Mouse (Mus musculus) embryo, embryonic 10 days (tissue): ENCODE measurements around the gene H2-K1.
A peak's percentile ranks its signal among the peaks of the same experiment; 100 is the strongest.

Source experiments
- DNase-seq: peaks from one replicate; pipeline ENCODE4 v3.0.0-alpha.2; 2015; ENCODE audit warnings: low spot score

The H2-K1 gene

DNA sequence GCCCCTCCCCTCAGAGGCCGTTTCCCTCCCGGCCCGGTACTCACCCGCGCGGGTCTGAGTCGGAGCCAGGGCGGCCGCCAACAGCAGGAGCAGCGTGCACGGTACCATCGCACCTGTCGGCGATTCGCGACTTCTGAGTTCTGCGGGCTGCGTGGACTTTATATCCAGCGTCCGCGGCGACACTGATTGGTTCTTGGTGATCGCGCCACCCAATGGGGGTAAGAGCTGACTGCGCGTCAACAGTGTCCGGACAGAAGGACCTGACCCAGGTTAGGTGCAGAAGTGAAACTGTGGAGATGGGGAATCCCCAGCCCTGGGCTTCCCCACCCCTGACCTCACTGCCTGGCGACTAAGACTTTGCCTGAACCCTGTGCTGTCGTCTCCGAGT is at the start of gene H2-K1:
Gene H2-K1 (minus strand): TSS at position 198 of the 388 bp plus-strand sequence.
- peak; percentile 87 for DNase-seq

DNA sequence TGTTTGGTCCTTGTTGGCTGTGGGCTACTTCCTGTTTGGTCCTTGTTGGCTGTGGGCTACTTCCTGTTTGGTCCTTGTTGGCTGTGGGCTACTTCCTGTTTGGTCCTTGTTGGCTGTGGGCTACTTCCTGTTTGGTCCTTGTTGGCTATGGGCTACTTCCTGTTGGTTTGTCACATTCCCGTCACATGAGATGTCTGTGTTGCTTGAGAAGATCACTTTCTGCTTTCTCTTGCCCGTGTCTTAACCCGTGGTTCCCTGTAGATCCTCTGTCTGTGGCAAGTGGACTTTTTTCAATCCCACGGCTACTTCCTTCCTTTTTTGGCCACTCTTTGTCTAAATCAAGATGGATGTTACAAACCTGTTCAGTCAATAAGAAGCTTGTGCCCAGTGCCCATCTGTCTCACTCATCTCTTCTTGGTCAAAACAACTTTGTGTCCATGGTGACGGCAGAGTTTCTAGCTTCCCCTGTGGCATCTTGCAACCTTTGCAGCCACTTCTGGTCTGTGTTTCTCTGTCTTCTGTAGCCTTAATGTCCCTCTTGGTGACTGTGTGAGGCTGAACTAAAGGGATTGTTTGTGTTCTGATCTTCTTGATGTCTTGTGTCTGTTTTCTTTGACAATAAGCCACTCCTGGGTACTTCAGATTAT is 47.4 kb upstream of the H2-K1 start:
- DNase-seq: no peak

DNA sequence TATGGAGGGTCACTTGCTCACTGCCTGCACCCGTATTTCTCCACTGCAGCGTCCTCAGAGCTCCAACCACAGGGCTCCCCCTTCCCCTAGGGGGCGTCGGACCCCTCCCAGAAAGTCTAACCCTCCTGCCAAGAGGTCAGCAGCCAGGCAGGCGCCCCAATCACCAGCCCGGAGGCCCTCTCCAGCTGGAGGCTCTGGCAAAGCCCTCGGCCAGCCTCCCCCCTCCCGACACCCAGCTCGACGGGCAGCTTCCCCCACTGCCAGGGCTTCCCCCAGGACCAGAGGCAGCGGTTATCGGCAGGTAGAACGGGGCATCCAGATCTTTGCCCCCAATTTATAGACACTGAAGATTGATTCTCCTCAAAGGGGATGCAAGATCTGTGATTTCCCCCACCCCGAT is 45.8 kb upstream of the H2-K1 start:
- no peak for DNase-seq

GRCm38 (mm10) chr17:34039562-34040450 is 39.7 kb upstream of the H2-K1 start:
- DNase-seq: no peak

DNA sequence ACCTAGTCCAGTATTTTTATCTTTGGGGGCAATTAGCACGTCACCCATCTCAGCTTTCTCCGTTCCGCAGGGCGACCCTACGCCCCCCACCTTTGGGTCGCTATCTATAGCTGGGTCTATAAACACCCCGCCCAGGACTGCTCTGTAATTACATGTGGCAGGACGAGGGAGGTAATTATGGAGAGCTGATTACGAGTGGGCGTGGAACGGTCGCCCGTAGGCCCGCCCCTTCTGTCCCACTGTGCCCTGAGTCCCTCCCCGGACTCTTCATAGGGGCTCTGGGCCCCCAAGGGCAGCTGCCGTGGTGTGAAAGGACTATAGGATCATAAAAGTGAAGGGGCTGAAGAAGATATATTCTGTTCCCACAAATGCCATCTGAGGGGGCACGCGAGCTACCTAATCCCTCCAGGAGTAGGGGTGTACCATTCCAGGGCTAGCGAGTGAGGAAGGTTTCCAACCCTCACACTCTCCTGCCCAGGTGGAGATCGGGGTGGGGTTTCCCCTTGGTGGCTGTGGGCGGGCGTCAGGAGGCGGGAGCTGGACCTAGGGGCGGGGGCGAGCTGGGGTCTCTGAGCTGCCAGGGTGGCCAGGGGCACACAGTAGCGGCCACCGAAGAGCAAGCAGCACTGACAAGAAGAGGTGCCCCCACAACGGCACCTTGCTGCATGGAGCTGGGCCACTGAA is 38.9 kb upstream of the H2-K1 start, which contains the start of gene Col11a2:
Gene Col11a2 (plus strand): TSS at position 560 of the 684 bp plus-strand sequence.
- no peak for DNase-seq

GRCm38 (mm10) chr17:34038440-34038839 is 38.3 kb upstream of the H2-K1 start:
- DNase-seq: no peak

- DNase-seq: no peak
Observed at GRCm38 (mm10) chr17:34037241-34037640, 37.1 kb upstream of the H2-K1 start.

- DNase-seq: no peak
Observed at GRCm38 (mm10) chr17:34036647-34037046, 36.5 kb upstream of the H2-K1 start.

- DNase-seq: no peak
Observed at GRCm38 (mm10) chr17:34035517-34035916, 35.4 kb upstream of the H2-K1 start.

- no peak for DNase-seq
Observed at GRCm38 (mm10) chr17:34034064-34034463, 33.9 kb upstream of the H2-K1 start.

- no peak for DNase-seq
Observed at GRCm38 (mm10) chr17:34033441-34033840, 33.3 kb upstream of the H2-K1 start.

DNA sequence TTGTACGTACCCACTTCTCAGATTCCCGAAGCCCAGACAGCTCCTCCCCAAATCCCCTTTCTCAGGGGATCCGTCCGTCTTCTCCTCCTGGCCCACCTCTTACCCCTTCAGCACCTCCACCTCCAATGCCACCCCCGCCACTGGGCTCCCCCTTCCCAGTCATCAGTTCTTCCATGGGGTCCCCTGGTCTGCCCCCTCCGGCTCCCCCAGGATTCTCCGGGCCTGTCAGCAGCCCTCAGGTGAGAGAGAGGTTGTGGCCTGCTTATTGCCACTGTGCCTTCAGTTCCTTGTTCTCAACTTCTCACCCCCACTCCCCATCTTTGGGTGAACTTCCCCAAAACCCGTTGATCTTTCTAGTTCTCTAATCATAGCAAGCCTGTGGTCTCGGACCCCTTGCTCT is 32.7 kb upstream of the H2-K1 start:
- DNase-seq: no peak

GRCm38 (mm10) chr17:34032174-34032632 is 32.1 kb upstream of the H2-K1 start:
- no peak for DNase-seq

DNA sequence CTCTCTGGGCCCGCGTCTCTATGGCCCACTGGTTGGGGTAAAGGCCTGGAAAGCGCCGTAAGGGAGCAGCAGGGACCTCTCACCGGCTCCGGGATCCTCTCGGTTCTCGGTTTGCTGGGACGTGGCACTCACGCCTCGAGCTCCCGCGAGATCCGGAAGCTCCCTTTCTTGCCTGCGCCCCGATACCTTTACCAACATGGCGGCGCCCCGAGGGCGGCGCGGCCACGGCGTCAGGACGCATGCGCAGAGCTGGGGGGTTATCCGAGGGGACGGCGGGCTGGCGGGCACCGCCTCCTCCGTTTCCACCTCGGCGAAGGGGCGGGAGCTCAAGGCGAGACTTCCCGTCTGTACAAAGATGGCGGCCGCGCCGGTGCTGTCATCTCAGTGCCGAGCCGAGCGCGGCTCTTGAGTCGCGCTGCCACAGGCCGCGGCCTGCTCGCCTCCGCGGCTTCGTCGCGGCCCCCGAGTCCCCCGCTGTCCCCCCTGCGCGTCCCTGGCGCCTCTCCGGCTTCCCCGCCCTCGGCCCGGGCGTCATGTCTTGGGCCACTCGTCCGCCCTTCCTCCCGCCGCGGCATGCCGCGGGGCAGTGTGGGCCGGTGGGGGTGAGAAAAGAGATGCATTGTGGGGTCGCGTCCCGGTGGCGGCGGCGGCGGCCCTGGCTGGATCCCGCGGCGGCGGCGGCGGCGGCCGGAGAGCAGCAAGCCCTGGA is 31.5 kb upstream of the H2-K1 start, which contains the start of the genes Slc39a7 and Rxrb:
Gene Slc39a7 (minus strand): TSS at position 218 of the 709 bp plus-strand sequence.
Gene Rxrb (plus strand): TSS at position 348 of the 709 bp plus-strand sequence.
- peak; percentile 97 for DNase-seq

- DNase-seq: no peak
Observed at GRCm38 (mm10) chr17:34030861-34031326, 30.7 kb upstream of the H2-K1 start.

DNA sequence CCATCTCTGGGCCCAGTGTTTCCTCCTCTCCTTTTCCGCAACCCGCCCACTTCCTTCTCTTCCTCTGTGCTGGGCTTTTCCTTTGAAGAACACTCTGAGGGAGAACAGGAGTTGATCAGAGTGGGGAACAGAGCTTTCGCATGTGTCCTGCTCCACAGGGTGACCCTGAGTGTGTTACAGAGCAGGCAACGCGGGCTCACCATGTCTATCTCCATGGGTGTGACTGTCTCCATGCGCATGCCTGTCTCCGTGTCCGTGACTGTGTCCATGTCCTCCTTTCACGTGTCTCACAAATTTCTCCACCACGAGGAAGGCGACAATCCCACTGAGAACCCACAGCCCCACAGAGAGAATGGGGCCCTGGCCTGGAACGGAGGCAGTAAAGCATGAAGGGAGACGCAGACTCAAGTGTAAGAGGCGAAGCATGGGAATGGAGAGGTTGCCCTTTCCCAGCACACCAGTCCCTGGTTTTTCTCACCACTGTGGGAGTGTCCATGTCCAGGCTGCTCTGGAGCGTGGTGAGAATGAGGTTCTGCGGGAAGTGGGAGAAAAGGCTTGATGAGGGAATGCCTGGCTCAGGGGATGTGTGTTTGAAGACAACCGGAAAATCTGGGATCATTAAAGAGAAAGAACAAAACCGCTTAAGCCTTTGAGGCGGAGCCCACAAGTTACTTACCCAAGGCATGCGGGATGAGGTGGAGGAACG is 29.9 kb upstream of the H2-K1 start:
- DNase-seq: no peak

DNA sequence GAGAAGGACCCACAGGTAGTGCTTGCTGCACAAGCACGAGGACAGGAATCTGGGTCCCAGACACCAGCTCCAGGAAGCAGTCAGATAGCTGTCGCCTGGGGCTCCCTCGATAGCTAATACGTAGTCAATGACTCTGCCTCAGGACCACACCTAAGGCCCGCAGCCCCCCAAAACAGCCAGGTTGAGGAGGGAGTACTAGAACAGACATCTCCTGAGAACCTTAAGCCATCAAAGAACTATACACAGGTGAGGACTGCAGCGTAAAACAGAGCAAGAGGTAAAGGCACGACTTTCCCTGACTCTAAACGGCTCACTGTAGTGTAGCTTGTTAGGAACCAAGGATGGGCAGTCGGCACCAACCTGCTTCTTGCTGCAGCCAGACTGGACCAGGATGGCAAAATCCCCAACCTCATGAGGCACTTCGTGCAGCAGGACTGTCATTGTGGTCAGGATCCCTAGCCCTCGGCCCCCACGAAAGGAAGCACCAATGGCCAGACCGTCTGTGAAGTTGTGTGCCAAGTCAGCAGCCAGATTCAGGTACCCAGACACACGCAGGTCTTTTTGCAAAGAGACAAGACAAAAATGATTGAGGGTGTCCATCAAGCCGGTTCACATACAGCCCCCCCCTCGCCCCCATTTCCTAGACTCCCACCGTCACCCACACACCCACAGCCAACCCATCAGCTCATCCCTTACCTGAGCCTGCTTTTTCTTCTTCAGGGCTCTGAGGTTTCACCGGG is 29.2 kb upstream of the H2-K1 start:
- no peak for DNase-seq

- no peak for DNase-seq
Observed at GRCm38 (mm10) chr17:34028501-34029149, 28.5 kb upstream of the H2-K1 start.

GRCm38 (mm10) chr17:34027656-34028223 is 27.6 kb upstream of the H2-K1 start, which contains the start of gene H2-Ke6:
H2-Ke6 (minus strand) TSS chr17:34028060.
- peak; percentile 97 for DNase-seq
